8 mouse cellular contexts compared by ENCODE assay signal in genomic region chr7:56419253-56419844, GRCm38 (mm10).
A peak's percentile ranks its signal among the peaks of the same experiment; 100 is the strongest.
DNase-seq lines count a peak whose midpoint lies in the region; ATAC-seq and TF ChIP-seq lines count a peak whose summit lies in the region.

No protein-coding gene starts in this region.

- H3K27me3 ChIP-seq in forebrain, embryonic 10.5 days (ENCODE audit: poor library complexity, severe bottlenecking) = no peaks in the 10 kb centered on the region
- H3K27me3 ChIP-seq in forebrain, embryonic 11.5 days (ENCODE audit: control insufficient read depth, insufficient read depth, low read length) = no peaks in the 10 kb centered on the region
- no peaks in the 10 kb centered on the region for H3K27me3 ChIP-seq in hindbrain, postnatal 0 days (ENCODE audit: insufficient read depth, low read length)

- ATAC-seq in forebrain, embryonic 11.5 days (replicated peaks; ENCODE audit: low FRiP score) = no peak
- ATAC-seq in hindbrain, postnatal 0 days = peak; percentile 49; the same call in 1 of the 2 replicates
- no peak for ATAC-seq in erythroblast, adult 5-6 weeks (replicated peaks; ENCODE audit: low FRiP score, poor library complexity, severe bottlenecking)
- ATAC-seq in granulocyte monocyte progenitor cell, adult 5-6 weeks (replicated peaks; ENCODE audit: poor library complexity, severe bottlenecking) = no peak

- H3K36me3 ChIP-seq in forebrain, embryonic 10.5 days (replicated peaks) = no peaks in the 10 kb centered on the region
- no peaks in the 10 kb centered on the region for H3K36me3 ChIP-seq in forebrain, embryonic 11.5 days (ENCODE audit: control insufficient read depth, insufficient read depth, low read length)
- H3K36me3 ChIP-seq in hindbrain, postnatal 0 days (ENCODE audit: insufficient read depth, low read length) = no peaks in the 10 kb centered on the region

- H3K4me3 ChIP-seq in forebrain, embryonic 10.5 days = no peak overlapping the region
- no peak overlapping the region for H3K4me3 ChIP-seq in forebrain, embryonic 11.5 days (ENCODE audit: low read depth, low read length)
- H3K4me3 ChIP-seq in hindbrain, postnatal 0 days (ENCODE audit: low read length) = no peak overlapping the region
- H3K4me3 ChIP-seq in left cerebral cortex, adult 2 months = no peak overlapping the region

- no peak for DNase-seq in forebrain, embryonic 10.5 days (ENCODE audit: extremely low spot score, low spot score)
- DNase-seq in forebrain, embryonic 11.5 days (ENCODE audit: low spot score) = no peak
- peak; percentile 61 for DNase-seq in brain, embryonic 14.5 days (ENCODE audit: low read depth)
- peak; percentile 51 for DNase-seq in hindbrain, postnatal 0 days (ENCODE audit: low spot score)
- peak; percentile 27 to 38 for DNase-seq in left cerebral cortex, adult 2 months (ENCODE audit: extremely low spot score in 1 of 2, low spot score in 2 of 2)
- DNase-seq in right cerebral cortex, postnatal 36 days (ENCODE audit: low spot score in 2 of 2) = peak; percentile 30 to 55

- no peak for TF ChIP-seq POLR2A in brain, embryonic 14.5 days (IDR thresholded peaks at IDR 0.05; ENCODE audit: borderline replicate concordance, extremely low read depth, insufficient read depth, insufficient read length, poor library complexity, severe bottlenecking)

- H3K9ac ChIP-seq in forebrain, embryonic 11.5 days (ENCODE audit: low read length) = no peak overlapping the region
- H3K9ac ChIP-seq in hindbrain, postnatal 0 days (replicated peaks; ENCODE audit: low read length) = no peak overlapping the region

- intact Hi-C loops in left cerebral cortex, adult 2 months (cut with DNase I) = no loop called here

- peaks cover 17% of the 10 kb centered on the region for H3K4me1 ChIP-seq in forebrain, embryonic 10.5 days
- no peaks in the 10 kb centered on the region; the same call in 1 of the 2 replicates for H3K4me1 ChIP-seq in forebrain, embryonic 11.5 days (replicated peaks; ENCODE audit: control insufficient read depth, insufficient read depth, low read length)
- peaks cover 8% of the 10 kb centered on the region; the same call in 1 of the 2 replicates for H3K4me1 ChIP-seq in hindbrain, postnatal 0 days (ENCODE audit: insufficient read depth, low read length)

- no peaks in the 10 kb centered on the region for H3K9me3 ChIP-seq in forebrain, embryonic 10.5 days
- no peaks in the 10 kb centered on the region for H3K9me3 ChIP-seq in forebrain, embryonic 11.5 days (ENCODE audit: control insufficient read depth, low read length)
- no peaks in the 10 kb centered on the region for H3K9me3 ChIP-seq in hindbrain, postnatal 0 days (ENCODE audit: low read length)

- H3K4me2 ChIP-seq in forebrain, embryonic 11.5 days (ENCODE audit: low read depth, low read length, severe bottlenecking) = no peak overlapping the region
- no peak overlapping the region for H3K4me2 ChIP-seq in hindbrain, postnatal 0 days (ENCODE audit: low read depth, low read length)

- 41% methylated on average over 5 of the region's 5 CpGs for WGBS in forebrain, embryonic 10.5 days
- 36% methylated on average over 5 of the region's 5 CpGs for WGBS in forebrain, embryonic 11.5 days
- 20% methylated on average over 5 of the region's 5 CpGs for WGBS in hindbrain, postnatal 0 days

- peak overlapping the region; percentile 15; the same call in 1 of the 2 replicates for H3K27ac ChIP-seq in forebrain, embryonic 10.5 days
- no peak overlapping the region for H3K27ac ChIP-seq in forebrain, embryonic 11.5 days (ENCODE audit: low read depth, low read length)
- 0 out of 2 replicates have a peak overlapping the region, but pooled peaks have one; percentile 26 for H3K27ac ChIP-seq in hindbrain, postnatal 0 days
- H3K27ac ChIP-seq in left cerebral cortex, adult 2 months = peak overlapping the region; percentile 38; the same call in 1 of the 2 replicates

- no peak for TF ChIP-seq CTCF in brain, embryonic 14.5 days (IDR thresholded peaks at IDR 0.05; ENCODE audit: borderline replicate concordance, extremely low read depth, insufficient read depth, insufficient read length)
- TF ChIP-seq CTCF in hindbrain, postnatal 0 days (IDR thresholded peaks at IDR 0.05; ENCODE audit: low read depth) = no peak
- TF ChIP-seq CTCF in left cerebral cortex, adult 2 months (IDR thresholded peaks at IDR 0.05) = no peak

Comparison
In these comparisons a context has a peak if more than half of its experiments do, and no peak if none do; other contexts are left out.
1. DNase-seq: peak in brain, embryonic 14.5 days (single experiment), hindbrain, postnatal 0 days (single experiment), left cerebral cortex, adult 2 months (2 of 2) and right cerebral cortex, postnatal 36 days (2 of 2); none in forebrain, embryonic 10.5 days (single experiment) and forebrain, embryonic 11.5 days (single experiment).